Mouse (Mus musculus) layer of hippocampus, adult 9-10 months (tissue): ENCODE results near the gene Gm3336.
A peak's percentile ranks its signal among the peaks of the same experiment; 100 is the strongest.

Experiments
- DNase-seq: peaks from one replicate; pipeline ENCODE4 v3.0.0; 2022; ENCODE audit warnings: low spot score

Gm3336 gene

GRCm38 (mm10) chr8:70763354-70763753 is 45.0 kb downstream of the Gm3336 start:
- no peak for DNase-seq

GRCm38 (mm10) chr8:70764026-70764425 is 45.7 kb downstream of the Gm3336 start:
- no peak for DNase-seq

GRCm38 (mm10) chr8:70764676-70765075 is 46.3 kb downstream of the Gm3336 start:
- DNase-seq, result no peak

- DNase-seq, result no peak
Measured at GRCm38 (mm10) chr8:70765329-70765728, 47.0 kb downstream of the Gm3336 start.

GRCm38 (mm10) chr8:70765838-70766570 is 47.7 kb downstream of the Gm3336 start:
- no peak for DNase-seq

GRCm38 (mm10) chr8:70766571-70767440 is 48.5 kb downstream of the Gm3336 start:
- DNase-seq, result no peak

- no peak for DNase-seq
Measured at GRCm38 (mm10) chr8:70767503-70767902, 49.2 kb downstream of the Gm3336 start.

- DNase-seq, result no peak
Measured at GRCm38 (mm10) chr8:70768231-70768776, 50.0 kb downstream of the Gm3336 start.

GRCm38 (mm10) chr8:70768956-70769355 is 50.6 kb downstream of the Gm3336 start:
- no peak for DNase-seq

GRCm38 (mm10) chr8:70769359-70769758 is 51.0 kb downstream of the Gm3336 start:
- DNase-seq, result peak; percentile 93

- DNase-seq, result no peak
Measured at GRCm38 (mm10) chr8:70769858-70770257, 51.5 kb downstream of the Gm3336 start.

- DNase-seq, result no peak
Measured at GRCm38 (mm10) chr8:70770748-70771147, 52.4 kb downstream of the Gm3336 start.

GRCm38 (mm10) chr8:70771217-70771616 is 52.9 kb downstream of the Gm3336 start:
- no peak for DNase-seq

- no peak for DNase-seq
Measured at GRCm38 (mm10) chr8:70772075-70772474, 53.7 kb downstream of the Gm3336 start.
